Mouse (Mus musculus): ENCODE data around the gene Sh3pxd2a.

GRCm38 (mm10) chr19:47301303-47302190 lies 162.7 kb downstream of the Sh3pxd2a start:
- no peak for TF ChIP-seq POLR2A (IDR thresholded peaks at IDR 0.05; ENCODE audit: insufficient read depth, low read length)
- TF ChIP-seq EP300 (IDR thresholded peaks at IDR 0.05; ENCODE audit: insufficient read depth, low read depth, low read length): no peak
